Mouse (Mus musculus) liver, adult 2 months (tissue): ENCODE data around the gene LTO1.

ENCODE experiments used
- CTCF ChIP-seq: fragments of 200-500 bp; IDR thresholded peaks from 2 replicates; pipeline ENCODE4 v1.5.1; 2011; ENCODE audit warnings: low read depth, low read length, control low read depth
- POLR2A ChIP-seq: fragments of 200-500 bp; IDR thresholded peaks from 2 replicates; pipeline ENCODE4 v1.6.1; 2011; ENCODE audit warnings: low read length, control low read depth; ENCODE audit not compliant: insufficient read depth; ENCODE audit errors: extremely low read depth

DNA sequence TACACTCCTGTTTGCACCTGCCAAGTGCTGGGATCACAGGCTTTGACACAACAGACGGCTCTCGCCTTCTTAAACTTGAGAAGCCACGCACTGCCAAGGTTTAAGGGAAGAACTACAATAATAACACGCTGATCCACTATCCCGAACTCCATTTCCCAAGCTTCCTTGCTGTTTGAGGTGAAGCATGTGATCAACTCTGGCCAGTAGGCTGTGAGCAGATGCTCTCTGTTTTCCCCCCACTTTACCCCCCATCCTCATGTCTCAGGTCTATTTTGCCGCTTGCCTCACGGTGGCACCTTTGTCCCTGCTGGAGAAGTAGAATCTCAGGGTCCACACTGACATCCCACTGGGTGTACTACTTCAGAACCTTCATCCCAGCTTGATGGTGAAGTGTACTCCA lies 6.2 kb upstream of the LTO1 start:
- TF ChIP-seq POLR2A (no peak), CTCF (no peak)
